Mouse (Mus musculus) cerebellum, adult (tissue): ENCODE results near the gene Qpct.
"Not testable (repeated sequence)": the region's sequence is repeated elsewhere in the genome, so short reads cannot be mapped to it uniquely, and the experiment has no call there.

ENCODE experiments used
- ATAC-seq: cut with Nextera tagmentation; 2 replicates; pipeline ENCODE4 v1.9.2; 2017; ENCODE audit warnings: mild to moderate bottlenecking, moderate library complexity, mixed read lengths; ENCODE audit not compliant: insufficient number of reproducible peaks, low FRiP score, low TSS enrichment

Qpct gene

DNA sequence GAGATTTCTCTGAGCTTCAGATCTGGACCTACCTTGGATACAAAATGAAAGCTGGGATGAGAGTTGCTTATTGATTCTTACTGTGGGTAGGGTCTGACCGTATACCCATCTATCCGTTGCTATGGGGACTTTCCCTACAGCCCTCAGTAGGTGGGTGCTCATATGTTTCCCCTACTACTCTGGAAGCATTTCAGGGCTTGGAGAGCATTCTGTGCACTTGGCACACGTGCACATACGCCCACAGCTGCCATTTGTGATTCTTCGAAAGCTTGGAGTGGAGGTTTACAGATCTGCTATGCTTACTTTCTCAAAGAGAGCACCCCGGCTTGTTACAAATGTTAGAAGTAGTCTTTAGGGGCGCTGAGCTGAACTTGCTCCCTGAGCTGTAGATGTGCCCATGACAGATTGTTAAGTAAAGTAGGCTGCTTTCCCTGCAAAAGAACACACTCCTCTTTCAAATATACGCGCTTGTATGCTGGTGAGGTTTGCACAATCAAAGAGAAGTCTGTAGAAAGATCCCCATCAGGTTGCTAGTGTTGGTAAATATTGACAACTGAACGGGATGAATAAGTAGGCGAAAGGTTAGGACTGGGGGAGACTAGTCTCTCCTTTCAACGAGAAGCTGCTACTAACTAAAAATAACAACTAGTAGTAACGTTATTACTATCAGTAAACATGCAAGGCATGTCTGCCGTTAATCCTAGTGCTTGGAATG, 18.2 kb downstream of the Qpct start:
- ATAC-seq: no peak

DNA sequence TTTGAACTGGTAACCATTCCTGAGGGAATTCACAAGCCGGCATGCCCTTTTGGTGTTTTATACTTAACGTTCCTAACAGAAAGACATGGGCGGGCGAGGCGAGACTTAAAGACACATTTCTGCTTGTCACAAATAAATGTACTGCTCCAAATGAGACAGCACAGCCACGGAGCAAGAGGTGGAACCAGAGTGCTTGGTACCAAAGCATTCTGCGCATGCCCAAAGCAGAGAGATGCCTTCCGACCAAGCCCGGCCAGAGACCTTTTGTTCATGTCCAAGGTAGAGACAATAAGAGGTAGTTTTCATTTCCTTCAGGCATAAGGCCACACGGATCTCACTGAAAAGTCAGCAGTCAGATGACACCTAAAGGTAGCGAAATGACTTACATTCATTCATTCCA, 20.2 kb downstream of the Qpct start:
- no peak for ATAC-seq

DNA sequence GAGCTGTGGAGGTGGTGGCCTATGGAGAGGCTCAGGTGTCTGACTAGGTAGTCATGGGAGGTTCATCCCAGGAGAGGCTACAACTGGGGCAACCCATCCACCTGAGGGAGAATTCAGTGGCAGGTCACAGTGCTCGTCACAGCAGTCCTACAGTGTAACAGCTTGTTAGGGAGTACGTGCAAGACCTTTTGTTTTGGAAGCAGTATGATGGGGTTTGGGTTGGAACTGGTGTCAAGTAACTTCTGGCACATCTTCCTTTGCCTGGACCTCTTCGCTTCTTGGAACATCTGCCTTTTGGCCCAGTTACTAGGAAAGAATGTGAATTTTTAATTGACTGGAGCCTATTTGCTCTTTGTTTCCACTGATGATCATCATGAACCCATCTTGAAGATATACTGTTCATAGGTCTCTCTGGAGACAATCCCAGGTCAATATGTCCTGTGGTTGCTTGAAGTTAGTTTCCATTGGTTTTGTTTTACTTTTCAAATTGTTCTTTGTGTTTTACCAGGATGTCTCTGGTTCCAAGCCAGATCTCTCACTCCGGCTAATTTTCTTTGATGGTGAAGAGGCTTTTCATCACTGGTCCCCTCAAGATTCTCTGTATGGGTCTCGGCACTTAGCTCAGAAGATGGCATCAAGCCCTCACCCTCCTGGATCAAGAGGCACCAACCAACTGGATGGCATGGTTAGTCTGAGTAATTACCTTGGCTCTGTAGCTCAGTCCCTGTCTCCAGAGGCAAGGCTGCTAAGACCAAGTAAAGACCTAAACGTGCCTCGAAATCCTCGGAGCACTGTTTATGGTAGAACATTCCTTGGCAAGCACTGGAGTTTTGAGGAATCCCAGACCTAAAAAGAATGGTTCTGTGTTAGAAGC, 25.5 kb downstream of the Qpct start:
- no peak for ATAC-seq

DNA sequence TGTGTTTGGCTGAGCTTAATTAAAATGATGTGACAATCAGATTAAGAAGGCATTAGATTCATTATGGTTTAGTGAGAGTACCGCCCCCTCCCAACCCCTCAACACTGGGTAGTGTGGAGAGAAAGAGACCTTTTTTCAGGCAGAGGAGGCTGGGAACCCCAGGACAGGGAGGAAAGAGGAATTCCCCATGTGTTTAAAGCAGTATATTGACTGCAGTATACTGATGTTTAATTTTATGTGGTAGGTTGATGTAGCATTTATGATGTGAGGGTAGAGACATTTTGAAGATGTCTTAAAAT, 26.1 kb downstream of the Qpct start:
- no peak for ATAC-seq

DNA sequence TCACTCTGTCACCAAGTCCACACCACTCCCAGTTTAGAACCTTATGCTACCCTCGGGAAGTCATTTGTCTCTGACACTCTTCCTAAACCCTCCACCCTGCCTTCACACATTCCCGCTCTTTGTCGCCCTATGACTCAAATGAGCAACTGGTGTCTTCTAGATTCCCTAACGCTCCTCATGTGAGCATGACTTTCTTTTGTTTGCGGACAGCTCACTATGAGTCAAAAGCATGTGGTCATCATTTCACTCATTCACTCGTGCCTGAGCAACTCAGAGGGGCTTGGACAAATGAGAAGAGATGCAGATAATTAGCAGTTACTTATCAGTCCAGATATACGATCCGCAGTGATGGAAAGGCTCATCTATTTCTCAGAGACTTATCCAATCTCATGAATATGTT, 26.5 kb downstream of the Qpct start:
- no peak for ATAC-seq

DNA sequence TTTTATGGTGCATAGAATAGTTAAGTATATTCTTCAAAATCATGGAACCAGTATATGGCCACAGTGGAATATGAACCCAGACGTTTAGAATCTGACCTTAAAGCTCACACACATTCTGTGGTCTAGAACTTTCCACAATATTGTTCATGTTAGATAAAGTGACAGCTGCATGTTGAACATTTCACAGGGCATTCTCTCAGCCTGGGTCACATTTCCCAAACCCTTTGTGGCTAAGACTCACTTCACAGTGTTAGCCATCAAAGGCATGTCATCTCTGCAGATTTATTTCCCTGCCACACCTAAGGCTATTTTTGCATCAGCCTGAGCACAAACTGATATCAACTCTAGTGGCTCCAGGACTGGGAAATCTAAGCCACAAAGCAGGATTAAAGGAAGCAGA, 40.0 kb downstream of the Qpct start:
- no peak for ATAC-seq

DNA sequence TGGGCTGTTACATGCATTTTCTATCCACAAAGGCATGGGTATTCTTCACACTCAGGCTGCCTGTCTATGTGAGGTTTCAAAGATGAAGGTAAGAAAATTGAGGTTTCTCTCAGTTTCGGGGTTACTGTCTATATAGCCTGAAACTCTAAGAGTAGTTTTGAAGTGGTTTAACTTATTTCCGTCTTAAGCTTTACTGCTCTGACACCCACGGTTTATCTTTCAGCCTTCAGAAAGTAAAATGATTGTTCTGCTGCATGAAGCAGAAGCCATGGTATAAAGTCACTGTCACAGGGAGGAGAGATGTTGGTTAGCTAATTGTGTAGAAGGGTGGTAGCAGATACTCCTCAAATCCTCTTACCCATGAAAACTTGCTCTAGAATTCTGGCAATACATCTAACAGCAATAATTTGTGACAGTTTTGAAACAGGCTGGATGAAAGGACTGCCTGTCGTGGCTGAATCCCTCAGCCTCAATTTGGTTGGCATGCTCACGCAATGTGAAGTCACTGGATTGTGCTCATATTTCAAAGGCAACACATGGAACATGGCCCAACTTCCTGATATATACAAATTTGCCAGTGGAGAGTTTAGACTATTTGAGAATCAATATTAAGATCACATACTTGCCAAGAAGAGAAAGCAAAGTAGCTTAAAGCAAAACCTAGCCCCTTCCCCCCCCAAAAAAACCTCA, 41.7 kb downstream of the Qpct start:
- no peak for ATAC-seq

DNA sequence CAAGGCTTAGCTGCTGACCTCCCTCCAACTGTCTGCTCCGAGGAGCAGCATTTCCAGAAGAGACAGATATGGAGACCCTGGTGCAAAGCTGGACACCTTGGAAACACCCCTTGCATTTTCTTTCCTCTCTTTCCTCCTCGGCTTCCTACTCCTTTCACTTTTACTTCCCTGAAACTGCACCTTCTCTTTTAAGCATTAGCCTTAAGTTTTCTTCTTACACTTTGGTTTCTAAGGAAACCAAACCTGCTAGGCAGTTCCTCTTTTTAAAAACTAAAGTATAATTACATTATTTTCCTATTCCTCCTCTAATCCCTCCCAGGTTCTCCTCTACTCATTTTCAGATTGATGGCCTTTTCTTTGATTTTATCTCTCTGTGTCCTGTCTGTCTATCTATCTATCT, 43.9 kb downstream of the Qpct start:
- no peak for ATAC-seq

DNA sequence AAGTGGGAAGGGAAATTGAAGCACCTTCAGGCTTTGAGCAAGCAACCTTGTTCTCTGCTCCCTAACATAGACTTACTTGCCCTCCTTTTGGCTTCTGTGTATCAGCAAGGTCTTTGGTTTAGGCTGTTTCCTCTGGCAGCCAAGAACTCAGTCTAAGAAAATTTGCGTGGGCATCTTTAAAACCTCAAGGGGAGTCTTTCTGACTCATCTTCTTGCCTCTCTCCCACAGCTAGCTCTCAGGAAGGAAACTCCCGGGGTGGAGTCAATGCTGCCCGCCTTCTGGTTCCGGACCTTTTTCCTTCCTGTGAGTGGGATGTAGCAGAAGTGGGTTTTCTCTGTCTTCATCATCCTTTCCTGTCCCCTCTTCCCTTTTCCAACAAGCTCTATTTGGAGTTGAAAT, 48.2 kb downstream of the Qpct start:
- no peak for ATAC-seq

DNA sequence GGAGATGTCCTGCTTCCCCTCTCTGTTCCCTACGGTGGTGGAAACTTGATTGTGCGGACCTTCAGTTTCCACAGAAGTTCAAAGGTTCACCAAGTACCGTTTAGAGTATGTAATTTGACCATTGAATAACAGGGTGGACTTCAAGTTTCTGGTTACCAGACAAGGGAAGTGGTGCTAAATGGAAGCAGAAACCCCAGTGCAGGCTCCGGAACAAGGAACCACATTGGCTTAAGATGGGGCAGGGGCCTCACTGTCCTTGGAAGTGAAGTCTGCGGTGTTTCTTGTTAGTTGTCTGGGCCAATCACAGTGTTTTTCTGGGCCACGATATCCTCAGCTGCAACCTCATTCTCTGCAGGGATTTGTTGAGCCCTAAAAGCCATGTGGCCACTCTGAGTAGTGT, 56.5 kb downstream of the Qpct start:
- no peak for ATAC-seq

DNA sequence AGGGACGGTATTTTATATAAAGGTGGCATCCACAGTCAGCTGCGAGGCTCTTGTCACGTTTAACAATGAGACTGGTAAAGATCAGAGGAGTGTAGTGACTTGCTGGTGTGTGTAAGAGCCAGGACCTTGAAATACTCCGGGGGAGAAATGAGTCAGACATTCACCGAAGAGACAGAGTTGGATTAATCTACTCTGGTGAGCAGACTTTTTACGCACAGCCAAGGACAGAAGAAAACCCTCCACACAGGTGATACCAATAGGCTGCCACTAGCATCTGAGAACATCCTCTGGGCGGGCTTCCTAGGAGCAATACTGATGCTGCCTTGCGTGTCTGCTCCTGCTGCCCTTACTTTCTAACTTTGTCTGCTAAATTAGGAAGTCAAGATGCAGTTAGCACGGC, 57.9 kb downstream of the Qpct start:
- no peak for ATAC-seq

DNA sequence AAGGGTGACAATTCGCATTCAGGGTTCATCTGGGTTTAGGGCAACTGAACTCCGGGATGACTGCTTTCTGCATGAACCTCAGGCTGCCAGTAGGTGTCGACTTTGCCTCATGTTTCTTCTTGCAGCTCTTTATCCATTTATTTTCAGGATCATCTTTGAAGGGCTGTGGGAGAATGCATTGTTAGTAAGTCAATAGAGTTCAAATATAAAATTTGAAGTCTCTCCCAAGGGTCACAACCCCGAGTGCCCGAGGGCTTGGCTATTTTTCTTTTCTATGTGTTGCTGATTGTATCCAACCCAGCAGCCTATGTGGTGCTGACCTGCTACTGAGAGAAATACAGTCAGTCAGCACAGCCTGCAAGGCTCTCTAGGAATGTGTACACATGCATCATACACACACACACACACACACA, 59.2 kb downstream of the Qpct start:
- ATAC-seq: peak; percentile 64

DNA sequence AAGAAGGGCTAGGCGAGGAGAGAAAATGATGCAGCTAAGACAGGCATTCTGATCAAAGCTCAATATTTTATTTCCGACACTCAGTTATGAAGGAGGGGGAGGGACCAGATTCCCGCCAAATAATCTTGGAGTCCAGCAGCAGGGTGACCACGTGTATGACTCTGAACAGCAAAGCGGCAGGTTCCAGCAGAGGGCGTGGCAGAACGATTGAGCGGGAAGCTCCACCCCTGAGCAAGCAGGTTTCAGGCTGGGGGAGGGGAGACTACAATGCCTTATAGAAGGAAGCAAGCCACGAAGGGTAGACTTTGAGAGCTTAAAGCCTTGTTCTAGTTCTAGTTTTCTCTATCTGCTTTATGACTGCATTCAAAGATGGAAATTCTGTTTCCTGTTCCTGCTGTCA, 63.5 kb downstream of the Qpct start:
- not testable (repeated sequence) for ATAC-seq

DNA sequence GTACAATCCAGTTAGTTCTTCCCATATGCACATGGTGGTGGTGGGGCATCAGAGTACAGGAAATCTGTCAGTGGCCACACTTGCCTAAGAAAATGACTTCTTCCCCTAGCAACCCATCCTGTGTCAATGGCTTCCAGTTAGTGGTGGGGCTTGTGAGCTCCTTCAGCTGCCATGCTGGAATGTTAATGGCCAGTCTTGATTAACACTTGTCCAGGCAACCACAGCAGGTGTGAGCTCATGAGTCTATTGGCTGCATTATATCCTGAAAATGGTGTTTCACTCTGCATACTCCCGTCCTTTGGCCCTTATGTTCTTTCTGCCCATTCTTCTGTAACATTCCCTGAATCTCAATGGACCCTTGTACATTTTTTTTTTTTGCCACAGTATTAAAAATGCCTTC, 67.4 kb downstream of the Qpct start:
- ATAC-seq: no peak

DNA sequence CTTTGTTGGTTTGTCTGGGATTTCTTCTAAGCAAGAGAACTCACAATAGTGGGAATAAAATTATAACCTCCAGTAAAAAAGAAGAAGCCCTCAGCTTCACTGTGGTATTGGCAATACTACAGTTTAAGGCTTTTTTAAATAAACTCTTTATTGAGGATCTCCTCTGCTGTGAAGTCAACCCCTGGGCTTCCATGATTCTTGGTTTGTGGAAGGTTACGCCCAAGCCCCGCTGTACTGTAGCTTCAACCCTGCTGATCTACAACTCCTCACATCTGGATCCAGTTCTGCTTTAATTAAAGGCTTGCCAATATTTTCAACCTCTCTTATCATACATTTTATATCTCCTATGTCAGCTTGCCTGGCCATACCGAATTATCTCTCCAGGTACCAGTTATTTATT, 68.6 kb downstream of the Qpct start:
- no peak for ATAC-seq

DNA sequence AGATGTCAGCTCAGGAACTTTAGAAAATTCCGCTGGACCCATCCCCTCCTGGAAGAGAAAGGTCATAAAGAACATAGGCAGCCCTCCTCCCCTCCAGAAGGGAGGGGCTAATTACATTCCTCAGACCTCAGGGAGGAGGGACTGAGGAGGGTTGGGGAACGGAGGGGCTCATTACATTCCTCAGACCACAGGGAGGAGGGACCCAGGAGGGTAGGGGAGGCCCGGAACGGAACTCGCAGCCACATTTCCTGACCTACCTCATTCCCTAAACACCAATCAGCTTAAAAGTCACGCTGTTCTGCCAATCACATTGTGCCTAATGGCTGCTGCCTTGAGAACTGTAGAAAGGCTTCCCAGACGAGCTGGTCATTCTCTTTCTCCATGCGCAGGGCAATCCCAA, 82.0 kb downstream of the Qpct start:
- no peak for ATAC-seq

DNA sequence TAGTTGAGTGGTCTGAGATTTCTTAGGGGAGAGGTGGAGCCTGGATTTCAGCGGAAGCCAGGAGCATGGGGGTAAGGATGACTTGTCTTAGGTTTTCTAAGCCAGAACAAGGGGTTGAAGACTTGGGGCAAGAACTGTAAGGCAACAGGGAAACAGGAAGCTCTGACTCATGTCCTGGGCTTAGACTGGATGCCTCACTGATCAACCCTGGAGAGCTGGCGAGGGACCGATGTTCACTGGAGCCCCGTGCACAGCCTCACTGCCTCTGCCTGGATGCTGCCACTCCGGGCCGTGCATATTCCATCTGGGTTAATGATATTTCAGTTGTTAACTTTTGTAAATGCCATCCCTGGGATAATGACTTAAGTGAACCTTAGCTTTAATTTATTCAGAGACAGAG, 84.1 kb downstream of the Qpct start:
- no peak for ATAC-seq

DNA sequence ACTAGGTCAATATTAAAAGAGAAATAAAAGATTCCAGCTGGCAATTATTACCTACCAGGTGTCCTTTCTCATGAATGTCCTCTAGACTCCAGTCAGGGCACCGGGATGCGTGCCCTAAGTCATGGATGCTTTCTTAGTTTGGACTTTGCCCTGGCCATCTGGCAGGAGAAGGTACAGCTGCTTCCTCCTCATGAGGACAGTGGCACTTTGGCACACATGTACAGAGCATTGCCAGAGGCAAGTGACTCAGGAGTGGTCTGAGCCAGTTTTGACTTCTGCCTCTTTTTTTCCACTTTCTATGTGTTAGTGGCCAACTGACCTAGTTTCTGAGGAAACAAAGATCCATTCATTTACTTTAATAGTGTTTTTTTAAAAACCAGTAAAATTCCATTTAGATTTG, 84.7 kb downstream of the Qpct start:
- no peak for ATAC-seq
